Mouse (Mus musculus): ENCODE results near the gene Sema6d. TPM values are rescaled to one million over a fixed set of nuclear protein-coding genes. Genes with fewer than 3 reads are reported as not detected.

The Sema6d gene
- total and polyA plus RNA-seq, 3 experiments = 0.05 TPM; not detected in 2

GRCm38 (mm10) chr2:124531062-124531461 is 441.3 kb downstream of the Sema6d start:
- Histone ChIP-seq H3K4me1 (ENCODE audit: insufficient read depth, low read depth, low read length) (no peaks in the 10 kb centered on the region), H3K9me3 (replicated peaks) (peaks cover 15% of the 10 kb centered on the region), H3K27me3 (ENCODE audit: insufficient read depth, low read length) (no peaks in the 10 kb centered on the region), H3K4me3 (ENCODE audit: low read depth, low read length) (no peak overlapping the region), H3K36me3 (replicated peaks) (no peaks in the 10 kb centered on the region)
- no peak for ATAC-seq (ENCODE audit: extremely low read depth, insufficient number of reproducible peaks, low FRiP score, poor library complexity, severe bottlenecking)
- no peak for DNase-seq (ENCODE audit: low spot score)
- no peak for TF ChIP-seq GATA1 (IDR thresholded peaks at IDR 0.05; ENCODE audit: borderline replicate concordance, low read length)
- TF ChIP-seq POLR2AphosphoS5 (IDR thresholded peaks at IDR 0.05; ENCODE audit: insufficient replicate concordance, low read depth, low read length) = no peak
- TF ChIP-seq CTCF (IDR thresholded peaks at IDR 0.05; ENCODE audit: low read depth, low read length) = no peak
- no peak for TF ChIP-seq GATA2 (IDR thresholded peaks at IDR 0.05; ENCODE audit: borderline replicate concordance, low read depth, low read length)
- no peak for TF ChIP-seq TAL1 (conservative IDR thresholded peaks at IDR 0.05; ENCODE audit: low read depth, low read length)

GRCm38 (mm10) chr2:124532906-124533305 is 443.1 kb downstream of the Sema6d start:
- no peak overlapping the region for H3K4me3 ChIP-seq (ENCODE audit: low read depth, low read length)
- DNase-seq (ENCODE audit: low spot score) (no peak), ATAC-seq (ENCODE audit: extremely low read depth, insufficient number of reproducible peaks, low FRiP score, poor library complexity, severe bottlenecking) (no peak)
- TF ChIP-seq CTCF (IDR thresholded peaks at IDR 0.05; ENCODE audit: low read depth, low read length) = no peak
- no peak for TF ChIP-seq POLR2AphosphoS5 (IDR thresholded peaks at IDR 0.05; ENCODE audit: insufficient replicate concordance, low read depth, low read length)
- TF ChIP-seq GATA2 (IDR thresholded peaks at IDR 0.05; ENCODE audit: borderline replicate concordance, low read depth, low read length) = no peak
- TF ChIP-seq GATA1 (IDR thresholded peaks at IDR 0.05; ENCODE audit: borderline replicate concordance, low read length) = no peak
- TF ChIP-seq TAL1 (conservative IDR thresholded peaks at IDR 0.05; ENCODE audit: low read depth, low read length) = no peak
- no peaks in the 10 kb centered on the region for H3K27me3 ChIP-seq (ENCODE audit: insufficient read depth, low read length)
- no peaks in the 10 kb centered on the region for H3K4me1 ChIP-seq (ENCODE audit: insufficient read depth, low read depth, low read length)
- no peaks in the 10 kb centered on the region for H3K36me3 ChIP-seq (replicated peaks)
- H3K9me3 ChIP-seq (replicated peaks) = peaks cover 15% of the 10 kb centered on the region

GRCm38 (mm10) chr2:124533602-124534001 is 443.8 kb downstream of the Sema6d start:
- no peaks in the 10 kb centered on the region for H3K27me3 ChIP-seq (ENCODE audit: insufficient read depth, low read length)
- ATAC-seq (ENCODE audit: extremely low read depth, insufficient number of reproducible peaks, low FRiP score, poor library complexity, severe bottlenecking) (no peak), DNase-seq (ENCODE audit: low spot score) (no peak)
- no peaks in the 10 kb centered on the region for H3K36me3 ChIP-seq (replicated peaks)
- peaks cover 15% of the 10 kb centered on the region for H3K9me3 ChIP-seq (replicated peaks)
- no peaks in the 10 kb centered on the region for H3K4me1 ChIP-seq (ENCODE audit: insufficient read depth, low read depth, low read length)
- H3K4me3 ChIP-seq (ENCODE audit: low read depth, low read length) = no peak overlapping the region
- TF ChIP-seq CTCF (IDR thresholded peaks at IDR 0.05; ENCODE audit: low read depth, low read length) (no peak), POLR2AphosphoS5 (IDR thresholded peaks at IDR 0.05; ENCODE audit: insufficient replicate concordance, low read depth, low read length) (no peak)

GRCm38 (mm10) chr2:124550315-124550714 is 460.5 kb downstream of the Sema6d start:
- TF ChIP-seq GATA1 (IDR thresholded peaks at IDR 0.05; ENCODE audit: borderline replicate concordance, low read length) = no peak
- TF ChIP-seq CTCF (IDR thresholded peaks at IDR 0.05; ENCODE audit: low read depth, low read length) = no peak
- TF ChIP-seq POLR2AphosphoS5 (IDR thresholded peaks at IDR 0.05; ENCODE audit: insufficient replicate concordance, low read depth, low read length) = no peak
- no peak for TF ChIP-seq TAL1 (conservative IDR thresholded peaks at IDR 0.05; ENCODE audit: low read depth, low read length)
- TF ChIP-seq GATA2 (IDR thresholded peaks at IDR 0.05; ENCODE audit: borderline replicate concordance, low read depth, low read length) = no peak
- no peaks in the 10 kb centered on the region for H3K27me3 ChIP-seq (ENCODE audit: insufficient read depth, low read length)
- no peaks in the 10 kb centered on the region for H3K36me3 ChIP-seq (replicated peaks)
- no peak overlapping the region for H3K4me3 ChIP-seq (ENCODE audit: low read depth, low read length)
- ATAC-seq (ENCODE audit: extremely low read depth, insufficient number of reproducible peaks, low FRiP score, poor library complexity, severe bottlenecking) (no peak), DNase-seq (ENCODE audit: low spot score) (no peak)
- H3K9me3 ChIP-seq (replicated peaks) = peaks cover 36% of the 10 kb centered on the region
- no peaks in the 10 kb centered on the region for H3K4me1 ChIP-seq (ENCODE audit: insufficient read depth, low read depth, low read length)

- ATAC-seq (ENCODE audit: extremely low read depth, insufficient number of reproducible peaks, low FRiP score, poor library complexity, severe bottlenecking) = no peak
- Histone ChIP-seq H3K4me1 (ENCODE audit: insufficient read depth, low read depth, low read length) (no peaks in the 10 kb centered on the region), H3K4me3 (ENCODE audit: low read depth, low read length) (no peak overlapping the region), H3K9me3 (replicated peaks) (peaks cover 37% of the 10 kb centered on the region), H3K36me3 (replicated peaks) (no peaks in the 10 kb centered on the region), H3K27me3 (ENCODE audit: insufficient read depth, low read length) (no peaks in the 10 kb centered on the region)
- DNase-seq (ENCODE audit: low spot score) = no peak
- TF ChIP-seq GATA2 (IDR thresholded peaks at IDR 0.05; ENCODE audit: borderline replicate concordance, low read depth, low read length) = no peak
- TF ChIP-seq GATA1 (IDR thresholded peaks at IDR 0.05; ENCODE audit: borderline replicate concordance, low read length) = no peak
- TF ChIP-seq TAL1 (conservative IDR thresholded peaks at IDR 0.05; ENCODE audit: low read depth, low read length) = no peak
- no peak for TF ChIP-seq CTCF (IDR thresholded peaks at IDR 0.05; ENCODE audit: low read depth, low read length)
- no peak for TF ChIP-seq POLR2AphosphoS5 (IDR thresholded peaks at IDR 0.05; ENCODE audit: insufficient replicate concordance, low read depth, low read length)
Observed at GRCm38 (mm10) chr2:124554751-124555415, 465.1 kb downstream of the Sema6d start.

DNA sequence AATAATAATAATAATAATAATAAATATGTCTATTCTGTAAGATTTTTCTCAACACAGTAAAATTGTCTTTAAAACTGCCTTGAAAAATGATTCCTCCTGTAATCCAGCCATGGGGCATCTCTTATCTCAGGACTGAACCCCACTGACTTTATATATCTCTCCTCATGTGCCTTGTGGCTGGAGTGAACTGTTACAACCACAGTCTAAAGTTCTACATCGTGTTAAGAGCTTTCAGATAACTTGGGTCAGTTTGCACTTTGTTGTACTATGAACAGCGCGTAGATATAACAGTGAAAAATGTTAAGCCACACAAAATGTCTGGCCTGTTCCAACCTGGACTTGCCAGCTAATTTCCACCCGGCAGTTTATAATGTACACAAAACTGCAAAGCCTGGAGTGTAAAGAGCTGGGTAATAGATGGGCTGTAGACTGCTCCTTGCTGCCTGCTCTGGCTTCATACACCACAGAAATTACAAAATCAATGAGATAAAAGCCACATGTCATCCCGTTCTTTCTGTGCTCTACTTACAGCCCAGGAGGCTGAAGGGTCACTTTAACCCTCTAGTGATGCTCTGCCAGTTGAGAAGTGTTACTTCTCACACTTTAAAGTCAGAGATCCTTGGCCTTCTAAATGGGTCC is 467.2 kb downstream of the Sema6d start:
- no peaks in the 10 kb centered on the region for H3K36me3 ChIP-seq (replicated peaks)
- DNase-seq (ENCODE audit: low spot score) = no peak
- no peaks in the 10 kb centered on the region for H3K4me1 ChIP-seq (ENCODE audit: insufficient read depth, low read depth, low read length)
- H3K27me3 ChIP-seq (ENCODE audit: insufficient read depth, low read length) = no peaks in the 10 kb centered on the region
- TF ChIP-seq GATA1 (IDR thresholded peaks at IDR 0.05; ENCODE audit: borderline replicate concordance, low read length) (no peak), CTCF (IDR thresholded peaks at IDR 0.05; ENCODE audit: low read depth, low read length) (no peak)
- H3K4me3 ChIP-seq (ENCODE audit: low read depth, low read length) = no peak overlapping the region
- no peak for ATAC-seq (ENCODE audit: extremely low read depth, insufficient number of reproducible peaks, low FRiP score, poor library complexity, severe bottlenecking)
- peaks cover 38% of the 10 kb centered on the region for H3K9me3 ChIP-seq (replicated peaks)
